Mouse (Mus musculus): ENCODE measurements around the gene Cyp2u1. TPM values are rescaled to one million over a fixed set of nuclear protein-coding genes. Genes with fewer than 3 reads are reported as not detected.

Gene Cyp2u1
- total RNA-seq, 1 experiment from 2014 or later = 1.9 TPM

Other genes starting within 250 kb of the Cyp2u1 start
- 0.38 and 0.89 TPM in 2 replicates for gene Lef1, start 192.8 kb downstream of the Cyp2u1 start, total RNA-seq (2017)
- 72.4 and 89.3 TPM in 2 replicates for gene Hadh, start 31.1 kb downstream of the Cyp2u1 start, total RNA-seq (2017)
- 1.3 and 8.7 TPM in 2 replicates for gene Sgms2, start 188.2 kb upstream of the Cyp2u1 start, total RNA-seq (2017)

All from hematopoietic stem cell, adult 5-6 weeks (primary cell).